Mouse (Mus musculus): ENCODE data around the gene Hes6. TPM values are rescaled to one million over a fixed set of nuclear protein-coding genes. Genes with fewer than 3 reads are reported as not detected.

Hes6 gene
- total RNA-seq, 2 experiments from 2014 or later, result 12.4 to 13.1 TPM

- intact Hi-C loops (cut with DNase I), result loop anchor here (1.0 kb wide), 1 partner anchor 14 kb away; no protein-coding TSS in a partner anchor
- peak; percentile 92 to 96 for DNase-seq (ENCODE audit: low spot score in 2 of 2)
These were observed 770 bp downstream of the Hes6 start for GRCm38 (mm10) chr1:91413030-91413506.

- intact Hi-C loops (cut with DNase I), result loop anchor here (1.0 kb wide), 1 partner anchor 13 kb away; no protein-coding TSS in a partner anchor
- DNase-seq (ENCODE audit: low spot score in 2 of 2), result no peak
These were observed 1.4 kb downstream of the Hes6 start for GRCm38 (mm10) chr1:91412286-91413029.

GRCm38 (mm10) chr1:91411631-91412285 is 2.1 kb downstream of the Hes6 start:
- no peak for DNase-seq (ENCODE audit: low spot score in 2 of 2)
- intact Hi-C loops (cut with DNase I), result no loop called here

GRCm38 (mm10) chr1:91407819-91408218 is 6.0 kb downstream of the Hes6 start:
- DNase-seq (ENCODE audit: low spot score in 2 of 2), result no peak
- intact Hi-C loops (cut with DNase I), result no loop called here

- no peak for DNase-seq (ENCODE audit: low spot score in 2 of 2)
- intact Hi-C loops (cut with DNase I), result no loop called here
These were observed 8.2 kb downstream of the Hes6 start for GRCm38 (mm10) chr1:91405406-91406169.

GRCm38 (mm10) chr1:91404976-91405375 is 8.9 kb downstream of the Hes6 start:
- no peak for DNase-seq (ENCODE audit: low spot score in 2 of 2)
- intact Hi-C loops (cut with DNase I), result no loop called here

- intact Hi-C loops (cut with DNase I), result loop anchor here (1.0 kb wide), 1 partner anchor 15 kb away; no protein-coding TSS in a partner anchor
- peak; percentile 77 to 84 for DNase-seq (ENCODE audit: low spot score in 2 of 2)
These were observed 15.4 kb downstream of the Hes6 start, which contains the start of gene Ilkap for GRCm38 (mm10) chr1:91398260-91399062. Gene Ilkap, minus strand, starts transcription at chr1:91398815.

GRCm38 (mm10) chr1:91397927-91398259 is 15.9 kb downstream of the Hes6 start:
- intact Hi-C loops (cut with DNase I), result no loop called here
- DNase-seq (ENCODE audit: low spot score in 2 of 2), result no peak

- DNase-seq (ENCODE audit: low spot score in 2 of 2), result no peak
- intact Hi-C loops (cut with DNase I), result no loop called here
These were observed 23.5 kb downstream of the Hes6 start for GRCm38 (mm10) chr1:91390369-91390768.

- intact Hi-C loops (cut with DNase I), result loop anchor here (10.0 kb wide), 1 partner anchor 206 kb away; the partner anchor contains the start of gene Ramp1
- no peak for DNase-seq (ENCODE audit: low spot score in 2 of 2)
These were observed 32.8 kb downstream of the Hes6 start for GRCm38 (mm10) chr1:91381091-91381471.

GRCm38 (mm10) chr1:91380453-91381090 is 33.3 kb downstream of the Hes6 start:
- peak; percentile 77 to 79 for DNase-seq (ENCODE audit: low spot score in 2 of 2)
- intact Hi-C loops (cut with DNase I), result loop anchor here (10.0 kb wide), 1 partner anchor 206 kb away; the partner anchor contains the start of gene Ramp1

GRCm38 (mm10) chr1:91373414-91373835 is 40.4 kb downstream of the Hes6 start:
- intact Hi-C loops (cut with DNase I), result no loop called here
- no peak for DNase-seq (ENCODE audit: low spot score in 2 of 2)

GRCm38 (mm10) chr1:91370055-91370454 is 43.8 kb downstream of the Hes6 start:
- intact Hi-C loops (cut with DNase I), result no loop called here

GRCm38 (mm10) chr1:91369408-91369807 is 44.4 kb downstream of the Hes6 start:
- intact Hi-C loops (cut with DNase I), result no loop called here
- DNase-seq (ENCODE audit: low spot score in 2 of 2), result no peak

More at GRCm38 (mm10) chr1:91370055-91370454, 43.8 kb downstream of the Hes6 start:
- DNase-seq (ENCODE audit: low spot score in 2 of 2), result no peak

- intact Hi-C loops (cut with DNase I), result no loop called here
- DNase-seq (ENCODE audit: low spot score in 2 of 2), result no peak
These were observed 46.5 kb downstream of the Hes6 start for GRCm38 (mm10) chr1:91367295-91367694.

- DNase-seq (ENCODE audit: low spot score in 2 of 2), result peak in 1 of 2 experiments; percentile 32
These were observed 47.4 kb downstream of the Hes6 start, which contains the start of gene Erfe for GRCm38 (mm10) chr1:91366215-91367108. Gene Erfe, plus strand, starts transcription at chr1:91366430.

GRCm38 (mm10) chr1:91365816-91366214 is 48.0 kb downstream of the Hes6 start:
- no peak for DNase-seq (ENCODE audit: low spot score in 2 of 2)
- intact Hi-C loops (cut with DNase I), result no loop called here

More at GRCm38 (mm10) chr1:91366215-91367108, 47.4 kb downstream of the Hes6 start, which contains the start of gene Erfe:
- intact Hi-C loops (cut with DNase I), result no loop called here

All from left cerebral cortex, postnatal 25 days (tissue).